Mouse (Mus musculus): ENCODE results near the gene Rasa1. TPM values are rescaled to one million over a fixed set of nuclear protein-coding genes. Genes with fewer than 3 reads are reported as not detected.
A peak's percentile ranks its signal among the peaks of the same experiment; 100 is the strongest.

Rasa1 gene
- total and polyA plus RNA-seq, 2 experiments from 2014 or later: 30.1 to 30.5 TPM

- DNase-seq (ENCODE audit: low spot score) (no peak), ATAC-seq (ENCODE audit: insufficient read depth, low read depth) (no peak)
- TF ChIP-seq CTCF (IDR thresholded peaks at IDR 0.05; ENCODE audit: low read depth) (no peak), EP300 (IDR thresholded peaks at IDR 0.05; ENCODE audit: low read depth) (no peak)
- H3K4me2 ChIP-seq (ENCODE audit: low read depth, low read length): no peak overlapping the region
- no peaks in the 10 kb centered on the region for H3K36me3 ChIP-seq (replicated peaks; ENCODE audit: control insufficient read depth, insufficient read depth, low read length)
- H3K27ac ChIP-seq (ENCODE audit: low read depth): no peak overlapping the region
- no peak overlapping the region for H3K9ac ChIP-seq (replicated peaks; ENCODE audit: low read depth, low read length)
- H3K9me3 ChIP-seq (replicated peaks; ENCODE audit: control insufficient read depth, low read length): no peaks in the 10 kb centered on the region
- H3K27me3 ChIP-seq (ENCODE audit: control insufficient read depth, insufficient read depth, low read length): no peaks in the 10 kb centered on the region
- no peaks in the 10 kb centered on the region for H3K4me1 ChIP-seq (ENCODE audit: control insufficient read depth, insufficient read depth)
- no peak overlapping the region for H3K4me3 ChIP-seq (ENCODE audit: low read depth, low read length)
Measured at GRCm38 (mm10) chr13:85273788-85274187, 15.1 kb downstream of the Rasa1 start.

- WGBS: 80% methylated on average over 7 of the region's 7 CpGs
- H3K27me3 ChIP-seq (ENCODE audit: control insufficient read depth, insufficient read depth, low read length): no peaks in the 10 kb centered on the region
Measured at GRCm38 (mm10) chr13:85238760-85239159, 50.2 kb downstream of the Rasa1 start.

GRCm38 (mm10) chr13:85218656-85219055, 70.3 kb downstream of the Rasa1 start:
- Histone ChIP-seq H3K27ac (ENCODE audit: low read depth) (no peak overlapping the region), H3K4me2 (ENCODE audit: low read depth, low read length) (no peak overlapping the region), H3K9ac (replicated peaks; ENCODE audit: low read depth, low read length) (no peak overlapping the region), H3K9me3 (replicated peaks; ENCODE audit: control insufficient read depth, low read length) (no peaks in the 10 kb centered on the region), H3K36me3 (replicated peaks; ENCODE audit: control insufficient read depth, insufficient read depth, low read length) (peaks cover 43% of the 10 kb centered on the region), H3K4me3 (ENCODE audit: low read depth, low read length) (no peak overlapping the region), H3K27me3 (ENCODE audit: control insufficient read depth, insufficient read depth, low read length) (no peaks in the 10 kb centered on the region), H3K4me1 (ENCODE audit: control insufficient read depth, insufficient read depth) (no peaks in the 10 kb centered on the region)
- ATAC-seq (ENCODE audit: insufficient read depth, low read depth) (no peak), DNase-seq (ENCODE audit: low spot score) (no peak)
- TF ChIP-seq CTCF (IDR thresholded peaks at IDR 0.05; ENCODE audit: low read depth) (no peak), EP300 (IDR thresholded peaks at IDR 0.05; ENCODE audit: low read depth) (no peak)
- 76% methylated on average over 4 of the region's 4 CpGs for WGBS

More at GRCm38 (mm10) chr13:85238760-85239159, 50.2 kb downstream of the Rasa1 start:
- ATAC-seq (ENCODE audit: insufficient read depth, low read depth): no peak
- H3K9me3 ChIP-seq (replicated peaks; ENCODE audit: control insufficient read depth, low read length): no peaks in the 10 kb centered on the region
- no peak for DNase-seq (ENCODE audit: low spot score)
- no peak overlapping the region for H3K4me3 ChIP-seq (ENCODE audit: low read depth, low read length)
- H3K4me2 ChIP-seq (ENCODE audit: low read depth, low read length): no peak overlapping the region
- H3K27ac ChIP-seq (ENCODE audit: low read depth): no peak overlapping the region
- TF ChIP-seq EP300 (IDR thresholded peaks at IDR 0.05; ENCODE audit: low read depth) (no peak), CTCF (IDR thresholded peaks at IDR 0.05; ENCODE audit: low read depth) (no peak)
- H3K9ac ChIP-seq (replicated peaks; ENCODE audit: low read depth, low read length): no peak overlapping the region
- H3K4me1 ChIP-seq (ENCODE audit: control insufficient read depth, insufficient read depth): no peaks in the 10 kb centered on the region
- H3K36me3 ChIP-seq (replicated peaks; ENCODE audit: control insufficient read depth, insufficient read depth, low read length): peaks cover 12% of the 10 kb centered on the region

- TF ChIP-seq CTCF (IDR thresholded peaks at IDR 0.05; ENCODE audit: low read depth) (no peak), EP300 (IDR thresholded peaks at IDR 0.05; ENCODE audit: low read depth) (no peak)
- Histone ChIP-seq H3K9ac (replicated peaks; ENCODE audit: low read depth, low read length) (no peak overlapping the region), H3K9me3 (replicated peaks; ENCODE audit: control insufficient read depth, low read length) (no peaks in the 10 kb centered on the region), H3K36me3 (replicated peaks; ENCODE audit: control insufficient read depth, insufficient read depth, low read length) (peaks cover 26% of the 10 kb centered on the region), H3K4me1 (ENCODE audit: control insufficient read depth, insufficient read depth) (no peaks in the 10 kb centered on the region), H3K27me3 (ENCODE audit: control insufficient read depth, insufficient read depth, low read length) (no peaks in the 10 kb centered on the region), H3K27ac (ENCODE audit: low read depth) (no peak overlapping the region), H3K4me2 (ENCODE audit: low read depth, low read length) (no peak overlapping the region), H3K4me3 (ENCODE audit: low read depth, low read length) (no peak overlapping the region)
- DNase-seq (ENCODE audit: low spot score) (no peak), ATAC-seq (ENCODE audit: insufficient read depth, low read depth) (no peak)
- WGBS: 45% methylated on average over 1 of the region's 1 CpGs
Measured at GRCm38 (mm10) chr13:85210353-85210752, 78.6 kb downstream of the Rasa1 start.

GRCm38 (mm10) chr13:85208656-85209055, 80.3 kb downstream of the Rasa1 start:
- peaks cover 24% of the 10 kb centered on the region for H3K36me3 ChIP-seq (replicated peaks; ENCODE audit: control insufficient read depth, insufficient read depth, low read length)
- DNase-seq (ENCODE audit: low spot score): no peak
- H3K4me2 ChIP-seq (ENCODE audit: low read depth, low read length): no peak overlapping the region
- ATAC-seq (ENCODE audit: insufficient read depth, low read depth): no peak
- H3K4me1 ChIP-seq (ENCODE audit: control insufficient read depth, insufficient read depth): no peaks in the 10 kb centered on the region
- H3K9me3 ChIP-seq (replicated peaks; ENCODE audit: control insufficient read depth, low read length): no peaks in the 10 kb centered on the region
- no peak overlapping the region for H3K9ac ChIP-seq (replicated peaks; ENCODE audit: low read depth, low read length)
- no peak overlapping the region for H3K4me3 ChIP-seq (ENCODE audit: low read depth, low read length)
- H3K27me3 ChIP-seq (ENCODE audit: control insufficient read depth, insufficient read depth, low read length): no peaks in the 10 kb centered on the region
- TF ChIP-seq CTCF (IDR thresholded peaks at IDR 0.05; ENCODE audit: low read depth) (no peak), EP300 (IDR thresholded peaks at IDR 0.05; ENCODE audit: low read depth) (no peak)
- peak overlapping the region; percentile 26; the same call in 1 of the 2 replicates for H3K27ac ChIP-seq (ENCODE audit: low read depth)
- 74% methylated on average over 6 of the region's 6 CpGs for WGBS

GRCm38 (mm10) chr13:85207493-85207892, 81.4 kb downstream of the Rasa1 start:
- DNase-seq (ENCODE audit: low spot score) (no peak), ATAC-seq (ENCODE audit: insufficient read depth, low read depth) (no peak)
- WGBS: 64% methylated on average over 2 of the region's 2 CpGs
- H3K4me3 ChIP-seq (ENCODE audit: low read depth, low read length): no peak overlapping the region
- H3K36me3 ChIP-seq (replicated peaks; ENCODE audit: control insufficient read depth, insufficient read depth, low read length): peaks cover 27% of the 10 kb centered on the region
- no peak overlapping the region for H3K4me2 ChIP-seq (ENCODE audit: low read depth, low read length)
- no peaks in the 10 kb centered on the region for H3K9me3 ChIP-seq (replicated peaks; ENCODE audit: control insufficient read depth, low read length)
- TF ChIP-seq EP300 (IDR thresholded peaks at IDR 0.05; ENCODE audit: low read depth): no peak
- TF ChIP-seq CTCF (IDR thresholded peaks at IDR 0.05; ENCODE audit: low read depth): peak; percentile 45
- H3K4me1 ChIP-seq (ENCODE audit: control insufficient read depth, insufficient read depth): no peaks in the 10 kb centered on the region
- H3K27me3 ChIP-seq (ENCODE audit: control insufficient read depth, insufficient read depth, low read length): no peaks in the 10 kb centered on the region
- H3K27ac ChIP-seq (ENCODE audit: low read depth): no peak overlapping the region
- H3K9ac ChIP-seq (replicated peaks; ENCODE audit: low read depth, low read length): no peak overlapping the region
